Mouse (Mus musculus) heart, adult 9 months (tissue): ENCODE data around the gene Rbck1.

Source experiments
- DNase-seq, 2 experiments: peaks; one replicate each; pipeline ENCODE4 v3.0.0; 2022; ENCODE audit warnings: low spot score in 2 of 2

Rbck1 gene

GRCm38 (mm10) chr2:152344361-152344760, 11.9 kb upstream of the Rbck1 start:
- peak; percentile 38 to 46 for DNase-seq

DNA sequence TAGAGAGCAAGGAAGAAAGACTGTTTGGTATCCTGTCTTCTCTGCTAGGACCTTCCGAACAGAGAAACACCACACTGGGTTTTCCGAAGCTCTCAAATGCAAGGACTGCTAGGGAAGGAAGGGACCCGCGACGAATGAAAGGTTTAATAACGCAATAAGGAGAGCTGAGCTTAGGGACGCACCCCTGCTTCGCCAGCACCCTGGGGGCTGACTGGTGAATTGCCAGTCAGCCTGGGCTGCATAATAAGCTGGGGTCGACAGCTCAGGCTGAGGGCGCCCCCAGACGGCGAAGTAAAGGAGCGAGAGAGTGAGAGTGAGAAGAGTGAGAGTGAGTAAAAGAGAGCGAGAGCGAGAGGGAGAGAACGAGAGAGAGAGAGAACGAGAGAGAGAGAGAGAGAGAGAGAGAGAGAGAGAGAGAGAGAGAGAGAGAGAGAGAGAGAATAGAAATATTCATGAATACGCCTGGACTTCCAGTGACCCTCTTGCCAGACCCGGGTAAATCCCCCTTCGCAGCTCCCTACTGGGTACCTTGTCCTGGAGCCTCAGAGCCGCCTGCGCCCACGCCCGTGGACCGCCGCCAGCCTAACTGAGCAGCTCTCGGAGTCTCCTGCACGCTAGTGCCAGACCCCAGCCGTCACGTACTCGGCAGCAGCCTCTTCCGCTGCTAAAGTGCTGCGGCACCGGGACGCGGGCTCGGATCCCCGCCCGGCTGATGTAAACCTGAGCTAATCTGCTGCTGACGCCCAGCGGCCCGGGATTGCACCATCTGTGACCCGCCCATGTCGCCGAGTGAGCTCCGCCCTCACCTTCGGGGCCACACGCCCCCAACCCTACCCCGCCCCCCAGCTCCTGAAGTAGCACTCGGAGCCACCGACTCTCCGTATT, 11.1 kb upstream of the Rbck1 start, which contains the start of gene Trib3:
Gene Trib3 (minus strand): TSS at position 704 of the 885 bp plus-strand sequence.
- peak; percentile 82 to 84 for DNase-seq

- no peak for DNase-seq
Measured at GRCm38 (mm10) chr2:152339631-152340179, 7.3 kb upstream of the Rbck1 start.

DNA sequence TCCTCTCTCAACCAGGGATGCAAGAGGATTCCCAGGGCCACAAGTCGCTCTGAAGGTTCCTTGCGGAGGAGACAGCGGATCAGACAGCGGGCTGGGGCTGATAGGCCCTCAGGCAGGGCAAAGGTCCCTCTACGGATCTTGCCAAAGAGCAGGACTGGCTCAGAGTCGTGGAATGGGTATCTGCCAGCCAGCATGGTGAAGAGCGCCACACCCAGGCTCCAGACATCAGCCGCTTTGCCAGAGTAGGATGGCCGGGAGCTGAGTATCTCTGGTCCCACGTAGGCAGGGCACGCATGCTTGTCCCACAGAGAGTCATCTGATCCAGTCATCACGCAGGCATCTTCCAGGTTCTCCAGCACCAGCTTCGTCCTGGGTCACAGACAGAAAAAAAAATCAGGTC, 5.9 kb upstream of the Rbck1 start:
- DNase-seq, result no peak

DNA sequence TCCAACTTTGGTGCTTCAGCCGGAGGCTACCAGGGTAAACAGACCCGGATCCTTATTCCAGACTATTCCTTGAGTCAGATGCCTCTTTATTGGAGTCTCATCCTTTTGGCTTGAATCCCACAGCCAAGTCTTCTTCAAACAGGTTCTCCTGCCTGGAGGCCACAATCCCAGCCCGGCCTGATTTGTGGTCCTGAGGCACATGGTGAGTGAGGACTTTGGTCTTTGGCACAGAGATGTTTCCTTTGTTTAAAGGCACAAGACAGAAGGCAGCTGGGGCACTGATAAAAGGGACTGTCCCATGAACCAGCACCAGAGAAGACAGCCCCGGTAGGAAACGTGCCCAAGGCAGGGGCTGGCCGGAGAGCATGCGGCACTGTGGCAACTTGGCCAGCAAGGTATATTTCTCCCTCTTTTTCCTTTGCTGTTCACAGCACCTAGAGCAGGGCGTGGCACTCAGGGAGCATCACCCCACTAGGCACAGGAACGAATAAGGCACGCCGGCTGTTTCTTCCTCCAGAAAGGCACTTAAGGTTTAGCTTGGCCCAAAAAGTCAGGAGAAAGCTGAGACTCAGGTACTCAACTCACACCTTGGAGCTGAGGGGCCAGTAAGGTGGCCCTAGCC, 5.2 kb upstream of the Rbck1 start:
- DNase-seq, result no peak

GRCm38 (mm10) chr2:152336856-152337255, 4.4 kb upstream of the Rbck1 start:
- no peak for DNase-seq

GRCm38 (mm10) chr2:152335289-152335820, 2.9 kb upstream of the Rbck1 start:
- no peak for DNase-seq

GRCm38 (mm10) chr2:152333345-152334006, 1.0 kb upstream of the Rbck1 start:
- DNase-seq, result no peak

- no peak for DNase-seq
Measured at GRCm38 (mm10) chr2:152330858-152331423, 1.5 kb downstream of the Rbck1 start.

GRCm38 (mm10) chr2:152327980-152328379, 4.5 kb downstream of the Rbck1 start:
- peak in 1 of 2 experiments; percentile 68 for DNase-seq

- no peak for DNase-seq
Measured at GRCm38 (mm10) chr2:152326654-152327053, 5.8 kb downstream of the Rbck1 start.

- DNase-seq, result no peak
Measured at GRCm38 (mm10) chr2:152326157-152326556, 6.3 kb downstream of the Rbck1 start.

- no peak for DNase-seq
Measured at GRCm38 (mm10) chr2:152324842-152325241, 7.6 kb downstream of the Rbck1 start.

- DNase-seq, result no peak
Measured at GRCm38 (mm10) chr2:152323971-152324370, 8.5 kb downstream of the Rbck1 start.

- DNase-seq, result no peak
Measured at GRCm38 (mm10) chr2:152322198-152322597, 10.3 kb downstream of the Rbck1 start.

DNA sequence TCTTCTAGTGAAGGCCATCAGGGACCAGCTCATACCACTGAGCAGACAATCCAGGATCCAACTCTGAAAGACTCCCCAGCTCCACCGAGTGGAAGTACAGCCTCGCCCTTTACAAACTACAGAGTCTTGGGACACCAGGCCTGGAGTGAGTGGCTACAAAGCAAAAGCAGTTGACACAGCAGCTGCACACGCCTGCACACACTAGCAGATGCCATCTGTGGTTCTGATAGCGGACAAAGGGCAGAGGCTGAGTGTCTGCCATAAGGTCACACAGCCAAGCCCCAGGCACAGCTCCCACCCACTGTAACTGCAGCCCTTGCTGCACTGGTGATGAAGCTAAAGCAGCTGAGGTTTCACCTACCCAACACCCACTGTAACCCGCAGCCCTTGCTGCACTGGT, 10.9 kb downstream of the Rbck1 start:
- no peak for DNase-seq

- peak; percentile 35 to 36 for DNase-seq
Measured at GRCm38 (mm10) chr2:152317054-152317453, 15.4 kb downstream of the Rbck1 start.

GRCm38 (mm10) chr2:152313926-152314325, 18.5 kb downstream of the Rbck1 start:
- DNase-seq, result no peak

GRCm38 (mm10) chr2:152312996-152313395, 19.5 kb downstream of the Rbck1 start:
- DNase-seq, result no peak

DNA sequence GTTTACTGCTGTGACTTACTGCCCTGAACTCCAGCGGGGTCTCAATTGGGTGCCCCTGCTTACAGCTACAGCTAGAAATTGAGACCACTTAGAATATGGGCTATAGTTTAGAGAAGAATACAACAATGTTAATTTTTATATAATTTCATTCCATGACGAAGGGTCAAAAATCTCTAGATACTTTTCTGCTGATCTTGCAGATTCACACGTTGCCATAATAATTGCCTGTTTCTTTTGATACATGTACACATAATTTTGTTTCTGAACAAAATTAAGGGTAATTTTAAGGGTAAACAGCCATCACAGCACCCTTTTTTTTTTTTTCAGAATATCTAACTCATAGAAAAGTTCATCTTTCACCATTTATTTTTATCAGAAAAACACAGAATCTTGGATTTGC, 25.3 kb downstream of the Rbck1 start:
- DNase-seq, result no peak

GRCm38 (mm10) chr2:152305480-152305879, 27.0 kb downstream of the Rbck1 start:
- DNase-seq, result no peak

DNA sequence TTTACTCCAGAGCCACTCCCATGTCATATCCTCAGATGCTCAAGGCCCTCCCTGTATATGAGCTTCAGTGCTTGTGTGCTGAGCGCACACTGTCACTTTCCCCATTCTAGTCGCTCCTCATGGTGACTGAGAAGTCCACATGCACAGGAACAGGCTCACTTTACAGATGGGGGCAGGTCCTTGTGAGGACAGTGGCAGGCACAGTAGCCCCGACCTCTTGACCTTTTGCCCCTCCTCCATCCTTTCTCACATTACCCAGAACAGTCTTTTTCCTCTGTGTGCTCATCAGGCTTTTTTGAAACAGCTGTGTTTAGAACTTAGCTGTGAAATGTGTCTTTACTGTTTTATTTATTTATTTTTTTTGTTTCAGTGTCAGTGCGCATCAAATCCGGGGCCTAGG, 28.7 kb downstream of the Rbck1 start:
- no peak for DNase-seq
